Mouse (Mus musculus): ENCODE data around the gene Tmem183a.

The Tmem183a gene

DNA sequence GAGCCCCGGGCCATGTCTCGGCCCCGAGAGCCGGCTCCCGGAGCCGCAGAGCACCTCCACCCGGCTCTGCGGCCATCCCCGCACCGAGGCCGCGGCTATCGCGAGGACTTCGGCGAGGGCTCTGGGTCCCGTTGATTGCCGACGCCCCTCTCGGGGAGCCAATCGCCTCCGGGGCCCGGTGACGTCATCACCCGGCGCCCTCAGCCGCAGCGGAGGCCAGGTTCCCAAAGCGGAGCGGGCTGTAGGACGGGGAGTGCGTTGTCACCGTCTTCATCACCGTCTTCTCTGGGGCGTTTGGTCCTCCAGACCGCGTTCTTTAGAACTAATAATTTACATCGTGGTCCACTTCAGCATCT is at the start of gene Tmem183a:
Gene Tmem183a (minus strand): TSS at position 123 of the 356 bp plus-strand sequence.
- peak; percentile 97 for DNase-seq

DNA sequence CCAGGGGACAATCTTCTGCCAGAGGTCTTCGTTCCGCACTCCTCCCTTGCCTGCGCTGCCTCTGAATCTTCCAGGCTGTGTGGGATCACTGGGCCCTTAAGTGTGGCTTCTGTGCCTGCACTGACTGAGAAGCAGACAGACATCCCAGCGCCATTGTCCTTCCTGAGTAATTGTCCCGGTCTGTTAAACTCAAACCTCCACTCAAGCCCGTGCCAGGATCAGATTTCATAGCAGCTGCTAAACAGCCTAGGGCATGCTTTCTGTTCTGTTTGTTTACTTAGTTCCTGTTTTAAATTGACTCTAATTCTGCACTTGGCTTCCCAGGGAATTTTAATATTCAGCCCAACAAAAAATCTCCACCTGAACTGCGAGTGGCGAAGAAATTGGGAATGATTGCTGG is 46.3 kb upstream of the Tmem183a start:
- no peak for DNase-seq

DNA sequence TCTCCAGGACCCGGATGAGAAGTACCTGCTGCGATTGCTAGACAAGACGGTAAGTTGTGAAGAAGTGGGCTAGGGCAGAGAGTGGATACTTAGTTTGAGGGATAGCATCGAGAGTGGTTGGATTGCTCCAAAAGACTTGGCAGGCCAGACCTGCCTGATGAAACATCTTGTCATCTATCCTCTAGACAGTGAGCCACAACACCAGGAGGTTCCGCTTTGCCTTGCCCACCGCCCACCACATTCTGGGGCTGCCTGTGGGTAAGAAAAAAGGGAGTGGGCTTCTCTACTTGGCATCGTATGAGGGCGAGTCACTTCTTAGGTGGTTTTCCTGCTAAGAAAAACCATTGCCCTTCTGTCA is 44.6 kb upstream of the Tmem183a start:
- DNase-seq: no peak

DNA sequence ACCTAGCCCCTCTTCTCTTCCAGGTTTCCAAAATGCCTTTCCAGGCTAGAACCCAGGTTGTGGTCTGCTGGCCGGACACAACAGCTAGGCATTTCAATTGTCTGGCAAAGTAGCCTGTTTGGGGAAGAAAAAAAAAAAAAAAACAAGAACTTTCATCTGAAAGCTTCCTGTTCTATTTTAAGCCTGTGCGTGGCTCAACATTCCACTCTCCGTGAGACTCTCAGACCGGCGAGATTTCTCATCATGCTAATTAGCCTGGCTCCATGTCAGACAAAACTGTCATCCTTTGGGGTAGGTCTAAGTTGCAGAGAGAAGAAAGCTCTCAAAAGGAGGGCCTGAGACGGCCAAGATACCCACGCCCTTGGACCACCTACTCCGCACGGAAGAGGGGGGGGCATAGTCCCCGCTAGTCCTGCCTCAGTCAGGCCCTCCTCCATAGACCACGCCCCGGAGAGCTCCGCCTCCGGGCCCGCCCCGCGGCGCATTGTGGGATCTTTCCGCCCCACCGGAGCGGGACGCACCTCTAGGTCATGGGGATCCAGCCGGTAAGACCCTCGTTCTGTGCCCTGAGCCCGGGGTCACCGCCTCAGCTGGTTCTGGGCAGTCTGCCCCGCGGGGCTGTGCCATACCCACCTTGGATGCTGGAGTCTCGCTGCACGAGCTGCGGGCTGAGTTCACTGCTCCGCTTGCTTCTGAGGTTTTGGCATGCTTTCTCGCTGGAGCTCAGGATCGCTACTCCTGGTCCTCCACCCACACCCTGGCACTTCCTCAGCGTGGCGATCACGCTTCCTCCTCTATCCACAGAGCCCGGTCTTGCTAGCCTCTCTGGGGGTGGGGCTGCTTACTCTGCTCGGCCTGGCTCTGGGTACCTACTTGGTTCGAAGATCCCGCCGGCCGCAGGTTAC is 44.0 kb upstream of the Tmem183a start, which contains the start of gene Cyb5r1:
Gene Cyb5r1 (plus strand): TSS at position 51 of the 905 bp plus-strand sequence.
- peak; percentile 93 for DNase-seq

DNA sequence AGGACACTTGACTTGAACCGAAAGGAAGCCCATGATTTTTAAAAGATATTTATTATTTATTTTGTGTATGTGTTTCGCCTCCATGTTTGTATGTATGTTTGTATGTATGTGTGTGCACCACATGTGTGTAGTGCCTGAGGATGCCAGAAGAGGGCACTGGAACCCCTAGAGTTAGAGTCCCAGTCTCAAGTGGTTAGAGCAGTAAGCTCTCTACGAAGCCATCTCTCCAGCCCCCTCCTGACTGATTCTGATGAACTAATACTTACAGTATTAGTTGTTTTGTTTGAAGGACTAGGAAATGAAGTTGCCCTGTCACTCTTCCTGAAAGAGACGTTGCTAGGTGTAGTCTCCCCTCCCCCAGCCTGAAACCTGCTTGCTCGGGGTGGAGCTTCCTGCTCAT is 38.0 kb upstream of the Tmem183a start:
- DNase-seq: no peak

DNA sequence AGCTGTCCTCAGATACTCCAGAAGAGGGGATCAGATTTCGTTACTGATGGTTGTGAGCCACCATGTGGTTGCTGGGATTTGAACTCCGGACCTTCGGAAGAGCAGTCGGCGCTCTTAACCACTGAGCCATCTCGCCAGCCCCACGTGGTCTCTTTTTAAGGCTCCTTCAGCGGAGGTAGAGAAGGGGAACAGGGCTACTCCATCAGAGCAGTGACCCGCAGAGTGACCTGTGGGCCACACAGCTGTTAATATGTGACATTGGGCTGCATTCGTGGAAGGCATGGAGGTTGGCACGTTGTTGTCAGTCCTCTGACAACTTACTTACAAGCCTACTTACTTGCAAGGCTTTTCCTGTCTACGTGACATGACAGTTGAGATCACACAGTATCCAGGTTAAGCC is 36.4 kb upstream of the Tmem183a start:
- DNase-seq: no peak

DNA sequence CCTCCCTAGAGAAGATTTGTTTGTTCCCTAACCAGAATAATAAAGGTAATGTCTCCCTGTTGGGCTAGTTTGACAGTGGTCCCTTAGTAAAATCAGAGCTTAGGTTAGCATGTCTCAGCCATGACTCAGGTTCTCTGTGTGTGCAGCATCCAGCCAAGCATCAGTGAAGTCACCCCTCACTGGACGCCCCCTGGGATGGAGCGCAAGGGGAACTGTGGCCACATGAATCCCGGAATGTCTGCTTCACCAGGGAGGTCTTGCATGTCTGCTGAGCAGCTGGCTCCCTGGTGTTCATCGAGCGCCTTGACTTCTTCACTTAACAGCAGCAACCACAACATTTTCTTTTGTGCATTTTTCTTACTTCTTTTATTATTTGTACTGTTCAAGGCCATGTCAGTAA is 32.0 kb upstream of the Tmem183a start:
- no peak for DNase-seq

DNA sequence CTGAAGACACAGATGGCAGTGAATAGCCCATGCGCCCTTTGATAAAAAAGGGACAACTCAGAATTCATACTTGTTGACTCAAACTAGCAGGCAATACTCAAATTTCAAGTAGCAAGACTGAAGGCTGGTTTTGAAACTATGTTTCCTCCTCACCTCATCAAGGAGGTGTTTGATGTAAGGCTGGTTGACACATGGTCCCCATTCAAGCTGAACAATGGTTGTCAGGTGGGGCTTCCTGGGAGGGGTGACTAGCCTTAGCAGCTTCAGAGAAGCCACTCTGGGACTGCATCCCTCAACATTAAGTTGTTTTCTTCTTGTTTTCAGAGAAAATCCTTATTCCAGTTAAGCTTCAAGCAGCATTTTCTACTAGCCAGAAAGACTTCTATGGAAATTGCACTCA is 23.9 kb upstream of the Tmem183a start, which contains the start of gene 4933406M09Rik:
Gene 4933406M09Rik (plus strand): TSS at position 275 of the 400 bp plus-strand sequence.
- no peak for DNase-seq

DNA sequence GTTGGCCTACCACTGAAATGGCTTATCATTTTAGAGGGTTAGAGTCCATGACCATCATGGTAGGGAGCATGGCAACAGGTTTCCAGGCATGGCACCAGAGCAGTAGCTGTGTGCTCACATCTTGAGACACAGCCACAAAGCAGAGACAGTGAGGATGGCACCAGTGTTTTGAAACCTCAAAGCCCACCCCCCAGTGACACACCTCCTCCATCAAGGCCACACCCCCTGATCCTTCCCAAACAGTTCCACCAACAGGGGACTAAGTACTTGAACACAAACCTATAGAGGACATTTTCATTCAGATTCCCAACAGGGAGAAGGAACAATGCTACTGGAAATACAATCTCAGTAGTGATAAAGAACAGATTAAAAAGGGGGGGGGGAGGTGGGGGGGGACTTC is 23.4 kb upstream of the Tmem183a start:
- no peak for DNase-seq

DNA sequence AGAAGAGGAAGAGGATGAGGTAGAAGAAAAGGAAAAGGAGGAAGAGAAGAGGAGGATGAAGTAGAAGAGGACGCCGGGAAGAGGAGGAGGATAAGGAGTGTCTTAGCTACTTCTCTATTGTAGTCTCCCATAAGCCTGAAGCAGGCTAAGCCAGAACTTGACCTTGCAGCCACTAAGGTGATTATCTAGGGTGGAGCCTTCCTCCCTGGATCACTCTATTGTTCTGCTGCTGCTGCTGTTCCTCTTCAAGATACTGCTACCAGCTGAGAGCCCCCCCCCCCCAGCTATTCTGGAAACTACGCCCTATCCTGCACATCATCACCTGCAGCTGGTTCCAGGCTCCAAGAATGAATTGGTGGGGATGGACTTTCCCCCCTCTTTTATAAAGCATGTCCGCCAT is 22.8 kb upstream of the Tmem183a start:
- DNase-seq: no peak

DNA sequence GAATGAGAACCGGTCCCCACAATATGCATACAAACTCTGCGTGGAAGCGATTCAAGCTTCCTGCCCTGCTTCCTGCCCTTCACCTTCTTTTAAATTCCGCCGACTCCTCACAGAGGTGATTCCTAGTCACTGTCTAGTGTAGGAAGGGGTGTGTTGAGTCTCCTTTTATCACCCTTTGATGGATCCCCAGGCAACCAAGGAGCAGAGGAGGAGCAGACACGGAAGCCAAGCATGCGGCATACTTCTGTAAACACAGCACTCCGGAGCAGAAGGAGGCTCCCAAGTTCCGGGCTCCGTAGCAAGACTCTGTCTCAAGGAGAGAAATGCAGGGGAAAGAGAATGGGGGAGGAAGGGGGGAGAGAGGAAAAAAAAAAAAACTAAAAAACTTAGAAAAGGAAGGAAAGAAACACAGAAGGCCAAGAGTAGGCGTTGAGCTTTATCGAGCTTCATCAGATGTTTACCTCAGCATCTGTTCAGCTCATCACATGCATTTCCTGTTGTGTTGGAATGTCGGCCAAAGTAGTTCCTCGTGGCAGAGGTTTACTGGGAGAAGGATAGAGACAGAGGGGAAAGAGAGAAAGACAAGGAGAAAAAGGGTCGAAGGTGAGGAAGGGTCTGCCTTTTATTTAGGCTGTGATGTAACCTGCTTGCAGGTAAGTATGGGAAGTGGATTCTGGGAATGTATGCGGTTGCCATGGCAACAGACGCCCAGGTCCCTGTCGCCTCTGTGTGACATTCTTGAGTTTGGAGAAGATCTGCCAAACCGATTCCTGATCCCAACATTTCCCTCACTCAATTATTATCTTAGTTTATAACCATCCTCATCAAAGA is 20.2 kb upstream of the Tmem183a start:
- no peak for DNase-seq

DNA sequence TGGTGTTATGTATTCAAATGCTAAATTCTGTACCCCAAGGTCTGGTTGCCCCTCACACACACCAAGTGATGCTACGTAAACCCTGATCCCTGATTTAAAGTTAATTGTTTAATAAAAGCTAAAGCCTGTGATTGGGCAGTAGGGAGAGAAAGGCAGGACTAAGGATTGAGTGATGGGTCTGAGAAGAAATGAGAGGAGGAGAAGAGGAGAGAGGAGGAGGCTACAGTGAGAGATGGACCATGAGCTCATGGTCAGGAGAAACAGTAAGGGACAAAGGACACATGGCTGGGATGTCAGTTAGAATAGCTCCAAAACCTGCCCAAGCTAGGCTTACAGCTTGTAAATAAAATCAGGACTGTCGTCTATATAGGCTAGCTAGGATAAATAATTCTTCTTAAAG is 19.3 kb upstream of the Tmem183a start:
- no peak for DNase-seq

DNA sequence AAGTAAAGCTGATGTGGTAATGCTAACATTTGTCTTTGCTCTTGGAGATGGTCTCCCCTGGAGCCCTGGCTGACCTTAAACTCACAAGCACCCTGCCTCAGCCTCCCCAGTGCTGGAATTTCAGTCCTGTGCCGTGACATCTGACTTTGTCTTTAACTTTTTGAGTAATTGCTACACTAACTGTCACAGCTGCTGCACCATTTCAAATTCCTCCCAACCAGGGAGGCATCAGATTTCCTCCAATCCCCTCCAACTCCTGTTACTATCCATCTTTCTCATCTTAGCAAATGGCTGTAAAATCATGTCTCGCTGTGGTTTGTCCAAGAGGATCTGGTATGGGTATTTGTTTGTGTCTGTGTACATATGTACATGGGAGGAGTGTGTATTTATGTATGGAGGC is 12.3 kb upstream of the Tmem183a start:
- no peak for DNase-seq

DNA sequence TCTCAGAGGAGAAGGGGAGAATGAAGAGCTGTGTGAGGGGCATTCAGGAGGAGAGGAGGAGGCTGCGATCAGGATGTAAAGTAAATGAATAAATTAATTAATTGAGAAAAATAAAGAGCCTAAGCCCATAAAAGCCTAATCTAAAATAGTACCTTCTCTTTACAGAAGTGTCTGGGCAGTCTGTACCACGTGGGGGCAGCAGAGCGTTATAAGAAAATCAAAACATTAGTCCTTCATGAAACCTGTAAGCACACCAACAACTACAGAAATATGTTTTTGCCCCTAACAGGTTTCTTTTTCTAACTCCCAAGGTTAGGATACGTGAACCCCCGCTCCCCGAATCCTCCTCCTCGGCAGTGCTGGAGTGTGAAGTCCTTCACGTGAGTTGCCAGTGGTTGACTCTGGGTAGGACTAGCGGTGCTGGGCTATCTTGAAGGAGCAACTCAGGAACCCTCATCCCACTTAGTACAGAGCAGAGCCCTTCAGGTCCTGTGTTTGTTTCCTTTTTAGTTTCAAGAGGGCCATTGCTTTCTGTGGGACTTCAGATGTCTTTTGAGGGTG is 7.1 kb upstream of the Tmem183a start:
- DNase-seq: peak; percentile 70

DNA sequence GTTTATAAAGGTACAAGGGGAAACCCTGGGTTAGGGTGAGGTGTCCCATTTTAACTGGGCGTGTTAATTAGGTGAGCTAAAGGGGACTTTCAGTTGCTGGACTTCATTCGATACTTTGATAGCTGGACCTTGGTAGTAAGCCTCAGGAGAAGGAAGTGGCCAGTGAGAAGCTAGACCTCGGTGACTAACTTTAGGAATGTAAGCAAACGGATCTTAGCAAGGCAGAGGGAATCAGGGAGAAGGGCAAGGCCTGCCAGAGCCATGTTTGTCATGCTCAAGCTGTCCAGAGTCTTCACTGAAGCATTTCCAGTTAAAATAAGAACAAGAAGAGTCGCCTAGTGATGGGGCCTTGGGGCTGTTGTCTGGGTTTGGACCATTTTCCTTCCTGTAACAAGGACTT is 3.7 kb upstream of the Tmem183a start:
- DNase-seq: no peak

DNA sequence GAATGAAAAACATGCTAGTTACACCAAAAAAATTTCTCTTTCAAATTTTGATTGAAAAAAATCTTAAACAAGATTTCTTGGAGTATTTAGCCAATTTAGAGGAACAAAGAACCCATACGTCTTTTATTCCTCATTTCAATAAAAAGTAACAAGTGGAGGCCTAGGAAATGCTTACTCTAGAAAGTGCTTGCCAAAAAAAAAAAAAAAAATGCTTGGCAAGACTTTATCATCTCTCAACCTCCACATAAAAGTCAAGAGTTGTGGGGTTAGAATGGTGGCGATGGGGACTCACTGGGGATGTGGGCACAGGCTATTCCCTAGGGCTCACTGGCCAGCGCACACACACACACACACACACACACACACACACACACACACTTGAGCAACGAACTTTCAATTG is 1.4 kb upstream of the Tmem183a start:
- DNase-seq: no peak

DNA sequence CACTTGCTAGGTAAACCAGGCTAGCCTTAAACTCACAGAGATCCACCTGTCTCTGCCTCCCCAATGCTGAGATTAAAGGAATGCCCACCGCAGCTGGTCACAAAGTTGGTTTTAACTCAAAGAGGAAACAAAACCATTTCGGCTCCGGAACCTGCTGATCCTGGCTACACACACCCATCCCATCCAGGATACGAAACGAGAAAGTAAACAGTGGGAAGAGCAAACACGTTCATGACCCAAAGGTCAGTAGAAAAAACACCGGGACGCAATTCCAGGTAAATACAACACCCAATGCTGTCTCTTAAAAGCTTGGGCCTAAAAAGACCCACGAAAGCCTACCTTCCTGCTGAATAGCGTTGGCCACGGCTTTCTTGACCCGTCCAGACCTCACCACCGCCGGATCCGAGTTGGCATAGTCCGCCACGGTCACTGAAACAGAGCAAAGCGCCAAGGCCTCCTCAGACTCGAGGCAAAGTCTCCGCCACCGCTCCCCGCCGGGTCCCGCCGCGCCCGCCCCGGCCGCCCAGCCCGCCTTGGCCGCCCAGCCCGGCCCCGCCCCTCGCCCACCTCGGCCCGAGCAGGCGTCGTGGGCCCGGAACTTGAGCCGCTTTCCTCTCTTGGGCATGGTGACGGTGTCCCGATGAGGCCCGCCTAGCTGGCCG is 453 bp downstream of the Tmem183a start:
- DNase-seq: peak; percentile 11

DNA sequence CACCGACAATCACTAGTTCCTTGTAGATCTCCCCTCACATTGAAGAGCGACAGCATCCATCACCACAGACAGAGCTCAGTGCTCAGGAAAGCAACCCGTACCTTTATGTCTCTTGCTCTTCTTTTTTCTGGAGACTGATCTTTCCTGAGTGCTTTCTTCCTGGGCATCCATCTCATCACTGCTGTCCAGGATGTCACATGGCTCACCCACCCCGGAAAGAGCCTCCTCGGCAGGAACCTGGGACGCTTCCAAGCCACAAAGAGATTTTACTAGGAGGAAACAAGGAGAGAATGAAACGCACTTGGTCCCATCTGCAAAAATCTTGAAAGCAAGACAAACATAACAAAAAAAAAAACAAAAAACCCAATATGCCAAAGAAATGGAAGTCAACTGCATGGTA is 1.1 kb downstream of the Tmem183a start:
- DNase-seq: no peak

DNA sequence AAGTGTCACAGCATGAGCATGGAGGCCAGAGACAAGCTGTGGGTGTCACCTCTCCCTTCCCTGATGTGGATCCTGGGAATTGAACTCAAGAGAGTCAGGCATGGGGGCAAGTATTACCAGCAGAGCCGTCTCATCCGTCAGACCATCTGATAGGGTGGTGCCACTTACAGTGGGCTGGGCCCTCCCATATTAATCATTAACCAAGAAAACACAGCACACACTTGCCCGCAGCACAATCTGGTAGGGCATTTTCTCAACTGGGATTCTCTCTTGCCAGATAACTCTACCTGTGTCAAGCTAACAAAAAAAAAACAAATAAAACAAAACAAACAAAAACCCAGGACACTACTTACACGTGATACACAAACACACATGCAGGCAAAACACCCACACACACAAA is 4.3 kb downstream of the Tmem183a start:
- no peak for DNase-seq

DNA sequence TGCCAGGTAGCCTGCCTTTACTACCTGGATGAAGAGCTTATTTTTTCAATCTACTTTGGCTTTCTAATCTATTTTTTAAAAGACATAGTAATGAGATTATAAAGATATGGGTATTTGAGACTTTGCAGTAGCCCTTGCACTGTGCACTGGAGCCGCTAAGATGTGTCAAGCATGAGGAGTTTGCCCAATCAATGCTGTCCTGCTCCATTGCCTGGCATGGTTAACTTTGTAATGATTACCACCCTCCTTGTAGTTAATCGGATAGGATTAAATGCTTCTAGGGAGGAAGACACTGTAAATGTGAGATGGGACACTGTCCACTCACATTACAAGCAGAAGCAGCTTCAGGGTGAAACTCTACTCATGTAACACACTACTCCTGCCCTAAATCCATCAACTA is 8.5 kb downstream of the Tmem183a start:
- DNase-seq: no peak

DNA sequence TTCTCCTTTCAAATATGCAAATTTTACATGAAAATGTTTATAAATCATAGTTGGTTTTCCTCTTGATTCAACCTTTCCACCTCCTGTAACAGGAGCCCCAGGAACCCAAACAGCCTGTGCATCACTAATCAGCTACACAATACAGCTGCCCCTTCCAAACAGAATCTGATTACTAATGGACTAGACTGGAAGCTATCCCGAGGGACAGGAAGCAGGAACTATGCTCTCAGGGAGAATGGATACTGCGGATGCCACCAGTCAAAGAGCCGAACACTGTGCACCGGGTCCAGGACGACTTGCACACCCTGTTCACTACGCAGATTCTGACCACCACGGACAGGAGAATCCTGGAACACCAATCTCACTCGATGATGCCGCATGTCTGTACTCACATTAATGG is 14.0 kb downstream of the Tmem183a start:
- DNase-seq: no peak

DNA sequence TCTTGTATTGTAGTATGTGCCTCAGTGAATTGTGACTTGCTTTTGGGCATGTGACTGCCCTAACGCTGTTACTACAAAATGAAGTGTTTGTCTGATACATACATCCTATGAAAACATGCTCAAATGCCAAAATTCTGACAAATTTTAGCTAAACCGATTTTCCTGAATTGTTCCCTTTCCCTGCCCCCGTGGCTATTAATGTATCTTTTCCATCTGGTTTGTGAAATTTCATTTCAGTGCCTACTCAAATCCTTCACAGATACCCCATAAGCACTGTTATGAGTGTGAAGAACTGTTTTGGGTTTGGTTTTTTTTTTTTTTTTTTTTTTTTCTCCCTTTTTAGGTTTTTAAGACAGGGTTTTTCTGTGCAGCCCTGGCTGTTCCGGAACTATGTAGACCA is 16.7 kb downstream of the Tmem183a start:
- no peak for DNase-seq

All from liver (tissue).